Mouse (Mus musculus): ENCODE measurements around the gene Spred1. TPM values are rescaled to one million over a fixed set of nuclear protein-coding genes. Genes with fewer than 3 reads are reported as not detected.

Gene Spred1
- total RNA-seq, 1 experiment: 44.7 TPM

DNA sequence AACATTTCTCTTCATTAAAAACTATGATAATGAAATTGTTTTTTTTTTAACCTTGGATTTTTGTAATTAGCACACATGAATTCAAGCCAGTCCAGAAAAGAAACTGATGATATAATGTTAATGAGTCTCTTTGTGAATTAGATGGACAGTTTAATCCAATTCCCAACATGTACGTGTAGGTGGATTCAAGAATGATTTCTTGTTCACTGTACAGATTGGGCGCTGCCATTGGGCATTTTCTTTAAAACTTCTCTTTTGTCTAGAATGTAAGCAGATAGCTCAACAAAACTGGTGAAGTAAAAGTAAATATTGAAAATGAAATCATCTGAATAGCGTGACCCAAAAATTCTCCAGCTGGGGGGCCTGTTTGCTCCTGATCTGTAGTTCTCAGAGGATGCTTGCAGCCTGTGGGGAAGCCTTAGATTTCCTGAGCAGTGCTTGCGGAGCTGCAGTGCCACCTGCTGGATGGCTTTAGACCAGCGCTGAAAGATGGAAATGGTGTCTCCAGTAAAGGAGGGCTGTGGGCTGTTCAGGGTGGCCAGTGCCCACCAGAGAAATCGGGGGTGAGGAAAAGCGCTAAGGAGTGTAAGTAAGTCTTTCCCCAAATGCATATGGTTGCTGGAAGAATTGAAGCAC lies 59.2 kb downstream of the Spred1 start:
- TF ChIP-seq HCFC1 (IDR thresholded peaks at IDR 0.05; ENCODE audit: borderline replicate concordance, insufficient read depth, low read length) (no peak), ZC3H11A (IDR thresholded peaks at IDR 0.05; ENCODE audit: borderline replicate concordance, low read depth, low read length) (peak; percentile 97), CHD2 (IDR thresholded peaks at IDR 0.05; ENCODE audit: low read depth, low read length) (no peak), MAFK (IDR thresholded peaks at IDR 0.05; ENCODE audit: insufficient read depth, low read depth, low read length) (no peak)
- peak; percentile 62 for DNase-seq (ENCODE audit: low read depth, low spot score)
- Histone ChIP-seq H3K4me1 (ENCODE audit: control insufficient read depth in 2 of 2, insufficient read depth in 2 of 2, low read length in 2 of 2, poor library complexity in 1 of 2) (no peaks in the 10 kb centered on the region; a peak in 1 of 4 replicates), H3K27ac (ENCODE audit: insufficient read depth, low read depth, low read length, poor library complexity, severe bottlenecking) (no peak overlapping the region), H3K9ac (ENCODE audit: insufficient read depth, low read depth, low read length, poor library complexity, severe bottlenecking) (no peak overlapping the region), H3K9me3 (ENCODE audit: control insufficient read depth, insufficient read depth, low read depth, low read length) (no peaks in the 10 kb centered on the region), H3K4me3 (ENCODE audit: insufficient read depth in 1 of 2, low read depth in 1 of 2, low read length in 2 of 2, poor library complexity in 1 of 2, severe bottlenecking in 1 of 2) (no peak overlapping the region), H3K36me3 (ENCODE audit: control insufficient read depth, insufficient read depth, low read length, poor library complexity, severe bottlenecking) (peaks cover 7% of the 10 kb centered on the region)
- in situ Hi-C loops (cut with MboI; ENCODE audit: low sequenced_read_pairs in 2 of 2, unreplicated experiment in 2 of 2): loop anchor here (5.0 to 25.0 kb wide), 2 partner anchors 283 to 293 kb away; partner anchors contain the start of gene Tmco5 (in 1 of the 2)

DNA sequence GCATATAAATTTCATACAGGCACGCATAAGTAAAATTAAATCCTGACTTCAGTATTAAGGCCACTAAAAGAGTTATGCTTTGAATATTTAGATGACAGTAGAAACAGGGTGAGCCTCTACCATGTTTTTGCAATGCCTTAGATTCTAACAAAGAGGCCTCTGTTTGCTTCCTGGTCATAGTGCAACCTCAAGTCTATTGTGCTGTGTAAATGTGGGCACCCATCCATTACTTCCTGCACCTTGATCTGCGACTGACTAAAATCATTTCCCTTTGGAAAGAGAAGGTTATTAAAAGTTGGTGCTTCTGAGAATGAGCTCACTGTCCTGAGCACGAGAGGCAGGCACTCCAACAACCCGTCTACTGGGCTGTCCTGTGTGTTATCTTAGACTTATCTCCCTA lies 64.4 kb downstream of the Spred1 start:
- Histone ChIP-seq H3K9ac (ENCODE audit: insufficient read depth, low read depth, low read length, poor library complexity, severe bottlenecking) (no peak overlapping the region), H3K27ac (ENCODE audit: insufficient read depth, low read depth, low read length, poor library complexity, severe bottlenecking) (no peak overlapping the region), H3K4me1 (ENCODE audit: control insufficient read depth in 2 of 2, insufficient read depth in 2 of 2, low read length in 2 of 2, poor library complexity in 1 of 2) (0 out of 4 replicates have a peak, but pooled peaks cover 0 to 3% of the 10 kb centered on the region in 2 experiments), H3K36me3 (ENCODE audit: control insufficient read depth, insufficient read depth, low read length, poor library complexity, severe bottlenecking) (peaks cover 8% of the 10 kb centered on the region), H3K4me3 (ENCODE audit: insufficient read depth in 1 of 2, low read depth in 1 of 2, low read length in 2 of 2, poor library complexity in 1 of 2, severe bottlenecking in 1 of 2) (no peak overlapping the region), H3K9me3 (ENCODE audit: control insufficient read depth, insufficient read depth, low read depth, low read length) (no peaks in the 10 kb centered on the region)
- TF ChIP-seq MAFK (IDR thresholded peaks at IDR 0.05; ENCODE audit: insufficient read depth, low read depth, low read length) (no peak), CHD2 (IDR thresholded peaks at IDR 0.05; ENCODE audit: low read depth, low read length) (no peak), HCFC1 (IDR thresholded peaks at IDR 0.05; ENCODE audit: borderline replicate concordance, insufficient read depth, low read length) (no peak), ZNF384 (IDR thresholded peaks at IDR 0.05; ENCODE audit: low read depth, low read length) (no peak), ZC3H11A (IDR thresholded peaks at IDR 0.05; ENCODE audit: borderline replicate concordance, low read depth, low read length) (no peak)
- no peak for DNase-seq (ENCODE audit: low read depth, low spot score)
- in situ Hi-C loops (cut with MboI; ENCODE audit: low sequenced_read_pairs in 2 of 2, unreplicated experiment in 2 of 2): loop anchor here in 1 of 2 experiments (25.0 kb wide), 1 partner anchor 298 kb away; the partner anchor contains the start of gene Tmco5

DNA sequence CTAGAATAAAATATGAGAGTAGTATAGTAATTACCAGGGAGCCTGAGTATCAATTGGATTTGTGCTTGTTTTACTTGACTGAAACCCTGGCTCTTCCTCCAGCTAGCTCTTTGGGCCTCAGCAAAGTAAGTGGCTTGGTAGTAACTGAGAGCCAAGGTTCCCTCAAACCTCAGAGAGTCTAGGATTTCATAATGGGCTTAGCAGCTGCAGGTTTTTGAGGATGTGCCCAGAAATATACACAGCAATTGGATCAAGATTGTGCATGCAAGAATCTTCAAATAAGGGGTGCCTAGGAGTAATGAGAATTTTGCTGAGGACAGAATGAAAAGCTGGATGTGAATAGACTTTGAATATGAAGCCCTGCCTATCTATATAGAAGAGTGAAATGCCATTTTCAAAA lies 69.7 kb downstream of the Spred1 start:
- Histone ChIP-seq H3K27ac (ENCODE audit: insufficient read depth, low read depth, low read length, poor library complexity, severe bottlenecking) (no peak overlapping the region), H3K4me1 (ENCODE audit: control insufficient read depth in 2 of 2, insufficient read depth in 2 of 2, low read length in 2 of 2, poor library complexity in 1 of 2) (peaks cover 3 to 11% of the 10 kb centered on the region in 2 experiments; a peak in 2 of 4 replicates), H3K9ac (ENCODE audit: insufficient read depth, low read depth, low read length, poor library complexity, severe bottlenecking) (no peak overlapping the region), H3K36me3 (ENCODE audit: control insufficient read depth, insufficient read depth, low read length, poor library complexity, severe bottlenecking) (peaks cover 5% of the 10 kb centered on the region; the same call in 1 of the 2 replicates), H3K4me3 (ENCODE audit: insufficient read depth in 1 of 2, low read depth in 1 of 2, low read length in 2 of 2, poor library complexity in 1 of 2, severe bottlenecking in 1 of 2) (no peak overlapping the region), H3K9me3 (ENCODE audit: control insufficient read depth, insufficient read depth, low read depth, low read length) (no peaks in the 10 kb centered on the region)
- no peak for TF ChIP-seq ZNF384 (IDR thresholded peaks at IDR 0.05; ENCODE audit: low read depth, low read length)
- TF ChIP-seq MAFK (IDR thresholded peaks at IDR 0.05; ENCODE audit: insufficient read depth, low read depth, low read length): no peak
- no peak for TF ChIP-seq HCFC1 (IDR thresholded peaks at IDR 0.05; ENCODE audit: borderline replicate concordance, insufficient read depth, low read length)
- no peak for TF ChIP-seq CHD2 (IDR thresholded peaks at IDR 0.05; ENCODE audit: low read depth, low read length)
- no peak for TF ChIP-seq ZC3H11A (IDR thresholded peaks at IDR 0.05; ENCODE audit: borderline replicate concordance, low read depth, low read length)
- no peak for DNase-seq (ENCODE audit: low read depth, low spot score)
- in situ Hi-C loops (cut with MboI; ENCODE audit: low sequenced_read_pairs in 2 of 2, unreplicated experiment in 2 of 2): loop anchor here in 1 of 2 experiments (25.0 kb wide), 1 partner anchor 304 kb away; the partner anchor contains the start of gene Tmco5

DNA sequence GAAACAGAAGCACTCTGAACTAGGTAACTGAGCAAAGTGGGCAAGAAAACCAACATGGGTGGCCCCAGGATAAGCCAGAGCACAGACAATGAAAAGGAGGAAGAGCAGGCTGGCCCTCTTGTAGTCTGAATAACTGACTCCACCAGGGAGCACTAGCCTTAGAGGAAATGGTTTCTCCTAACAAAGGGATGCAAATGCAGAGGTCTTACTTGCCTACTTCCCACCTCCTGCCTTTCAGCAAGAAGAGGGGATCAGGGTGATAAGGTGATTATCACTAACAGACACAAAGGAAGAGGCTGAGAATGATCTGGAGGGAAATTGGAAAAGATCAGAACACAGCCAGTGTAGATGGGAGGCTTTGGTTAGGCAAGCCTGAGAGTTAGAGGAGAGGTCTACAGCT lies 73.1 kb downstream of the Spred1 start:
- H3K9me3 ChIP-seq (ENCODE audit: control insufficient read depth, insufficient read depth, low read depth, low read length): no peaks in the 10 kb centered on the region
- H3K36me3 ChIP-seq (ENCODE audit: control insufficient read depth, insufficient read depth, low read length, poor library complexity, severe bottlenecking): no peaks in the 10 kb centered on the region
- no peak overlapping the region for H3K9ac ChIP-seq (ENCODE audit: insufficient read depth, low read depth, low read length, poor library complexity, severe bottlenecking)
- peak overlapping the region; percentile 78; the same call in 1 of the 2 replicates for H3K27ac ChIP-seq (ENCODE audit: insufficient read depth, low read depth, low read length, poor library complexity, severe bottlenecking)
- peaks cover 0 to 11% of the 10 kb centered on the region in 2 experiments; a peak in 2 of 4 replicates for H3K4me1 ChIP-seq (ENCODE audit: control insufficient read depth in 2 of 2, insufficient read depth in 2 of 2, low read length in 2 of 2, poor library complexity in 1 of 2)
- TF ChIP-seq ZC3H11A (IDR thresholded peaks at IDR 0.05; ENCODE audit: borderline replicate concordance, low read depth, low read length) (no peak), ZNF384 (IDR thresholded peaks at IDR 0.05; ENCODE audit: low read depth, low read length) (no peak), MAFK (IDR thresholded peaks at IDR 0.05; ENCODE audit: insufficient read depth, low read depth, low read length) (no peak), HCFC1 (IDR thresholded peaks at IDR 0.05; ENCODE audit: borderline replicate concordance, insufficient read depth, low read length) (no peak), CHD2 (IDR thresholded peaks at IDR 0.05; ENCODE audit: low read depth, low read length) (no peak)
- no peak overlapping the region for H3K4me3 ChIP-seq (ENCODE audit: insufficient read depth in 1 of 2, low read depth in 1 of 2, low read length in 2 of 2, poor library complexity in 1 of 2, severe bottlenecking in 1 of 2)
- peak; percentile 45 for DNase-seq (ENCODE audit: low read depth, low spot score)
- in situ Hi-C loops (cut with MboI; ENCODE audit: low sequenced_read_pairs in 2 of 2, unreplicated experiment in 2 of 2): loop anchor here in 1 of 2 experiments (25.0 kb wide), 1 partner anchor 307 kb away; the partner anchor contains the start of gene Tmco5
